Mouse (Mus musculus) intestine, postnatal 0 days (tissue): Measurements from ENCODE around the gene Fscn2. TPM values are rescaled to one million over a fixed set of nuclear protein-coding genes. Genes with fewer than 3 reads are reported as not detected.
"Not testable (repeated sequence)": the region's sequence is repeated elsewhere in the genome, so short reads cannot be mapped to it uniquely, and the experiment has no call there.

Experiments
- ATAC-seq: fragments of 200-750 bp; cut with Nextera tagmentation; 2 replicates; pipeline ENCODE4 v1.8.0; 2017; ENCODE audit warnings: mild to moderate bottlenecking, moderate TSS enrichment, moderate library complexity
- H3K27ac ChIP-seq: fragments of 300-500 bp; sonication (generic); 2 replicates; pipeline ENCODE4 v1.5.1; 2014; ENCODE audit warnings: mild to moderate bottlenecking, low read depth, low read length, moderate library complexity
- H3K27me3 ChIP-seq: fragments of 300-500 bp; sonication (generic); replicated peaks from 2 replicates; pipeline ENCODE4 v1.6.1; 2014; ENCODE audit warnings: low read length, mixed read lengths; ENCODE audit not compliant: control insufficient read depth, insufficient read depth
- H3K36me3 ChIP-seq: fragments of 300-500 bp; sonication (generic); 2 replicates; pipeline ENCODE4 v1.6.1; 2014; ENCODE audit warnings: mild to moderate bottlenecking, moderate library complexity; ENCODE audit not compliant: control insufficient read depth, insufficient read depth
- H3K4me1 ChIP-seq: fragments of 300-500 bp; sonication (generic); replicated peaks from 2 replicates; pipeline ENCODE4 v1.6.1; 2014; ENCODE audit warnings: antibody characterized with exemption, low read length, mixed read lengths; ENCODE audit not compliant: control insufficient read depth, insufficient read depth
- H3K4me2 ChIP-seq: fragments of 300-500 bp; sonication (generic); replicated peaks from 2 replicates; pipeline ENCODE4 v1.6.1; 2014; ENCODE audit warnings: low read depth, mild to moderate bottlenecking, moderate library complexity
- H3K4me3 ChIP-seq: fragments of 300-500 bp; sonication (generic); 2 replicates; pipeline ENCODE4 v1.5.1; 2014; ENCODE audit warnings: low read depth, low read length
- H3K9ac ChIP-seq: fragments of 300-500 bp; sonication (generic); 2 replicates; pipeline ENCODE4 v1.6.1; 2014; ENCODE audit warnings: mild to moderate bottlenecking, low read depth, low read length
- H3K9me3 ChIP-seq: fragments of 300-500 bp; sonication (generic); 2 replicates; pipeline ENCODE4 v1.6.1; 2016; ENCODE audit warnings: mixed run types; ENCODE audit not compliant: control insufficient read depth
- CTCF ChIP-seq: sonication (generic); IDR thresholded peaks from 2 replicates; pipeline ENCODE4 v1.5.1; 2016; ENCODE audit warnings: low read depth, mild to moderate bottlenecking, control low read depth, antibody characterized with exemption, moderate library complexity
- WGBS: fragments of 180-500 bp; shearing (Covaris S2); extraction: QIAGEN DNeasy Blood & Tissue Kit; methylation state at CpG from one replicate; pipeline ENCODE4 v1.1.7; 2014; 5-methylcytosine and 5-hydroxymethylcytosine counted together
- polyA plus RNA-seq: library from polyadenylated mRNA; unstranded; fragments of >200 nt; fragmentation: Nextera tagmentation; extraction: Ambion mirVana; gene quantifications from 2 replicates; pipeline ENCODE4 v1.2.1, GENCODE M21; 2015

Gene Fscn2
- polyA plus RNA-seq, 1 experiment from 2014 or later = 0.16 TPM

DNA sequence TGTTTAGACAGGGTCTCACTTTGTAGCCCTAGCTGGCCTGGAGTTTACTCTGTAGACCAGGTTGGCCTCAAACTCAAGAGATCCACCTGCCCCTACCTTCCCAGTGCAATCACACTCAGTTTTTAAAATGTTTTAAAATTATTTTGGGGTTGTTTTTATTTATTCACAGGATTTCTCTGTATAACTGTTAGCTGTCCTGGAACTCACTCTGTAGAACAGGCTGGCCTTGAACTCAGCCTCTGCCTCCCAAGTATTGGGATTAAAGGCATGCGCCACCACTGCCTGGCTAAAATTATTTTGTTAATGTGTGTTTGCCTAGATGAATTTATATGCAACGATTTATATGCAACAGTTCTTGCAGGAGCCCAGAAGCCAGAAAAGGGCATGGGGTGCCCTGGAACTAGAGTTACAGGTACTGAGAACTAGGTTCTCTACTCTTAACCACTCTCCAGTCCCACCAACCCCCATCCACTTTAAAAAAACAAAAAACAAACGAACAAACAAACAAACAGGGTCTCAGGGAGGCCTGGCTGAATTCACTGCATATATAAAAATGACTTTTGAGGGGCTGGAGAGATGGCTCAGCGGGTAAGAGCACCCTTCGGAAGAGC is 16.9 kb upstream of the Fscn2 start:
- no peak for ATAC-seq
- 45% methylated on average over 5 of the region's 5 CpGs for WGBS
- H3K9ac ChIP-seq = no peak overlapping the region
- no peak for TF ChIP-seq CTCF
- peak overlapping the region; percentile 24 for H3K27ac ChIP-seq
- H3K9me3 ChIP-seq = no peaks in the 10 kb centered on the region
- peaks cover 14% of the 10 kb centered on the region for H3K36me3 ChIP-seq
- no peaks in the 10 kb centered on the region for H3K4me1 ChIP-seq
- H3K4me3 ChIP-seq = no peak overlapping the region
- H3K4me2 ChIP-seq = peak overlapping the region; percentile 48; the same call in 1 of the 2 replicates
- H3K27me3 ChIP-seq = no peaks in the 10 kb centered on the region

DNA sequence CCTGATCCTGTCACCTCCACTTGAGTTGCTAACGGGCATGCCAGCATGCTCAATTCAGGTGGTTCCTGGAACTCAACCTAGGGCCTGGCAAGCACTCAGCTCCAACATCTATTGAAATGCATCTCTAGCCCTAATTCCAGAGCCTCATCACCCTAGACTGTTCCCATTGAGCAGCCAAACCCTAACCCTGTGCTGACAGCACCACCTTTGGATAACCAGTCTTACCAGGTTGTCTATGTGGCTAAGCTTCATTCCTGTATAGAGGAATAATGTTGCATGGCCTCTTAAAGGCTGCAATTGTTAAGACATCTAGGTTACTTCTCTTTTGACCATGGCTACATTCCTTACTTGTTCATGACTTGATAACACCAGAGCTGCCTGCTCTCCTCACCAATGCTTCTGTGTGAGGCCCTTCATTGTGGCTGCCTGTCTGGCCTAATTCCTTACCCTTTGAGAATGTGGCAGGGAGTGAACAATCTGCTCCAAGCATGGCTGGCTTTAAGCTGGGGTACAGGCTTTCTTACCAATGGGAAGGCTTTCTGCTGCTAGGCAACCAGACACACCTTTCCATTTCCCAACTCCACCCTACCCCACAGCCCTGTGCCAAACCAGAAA is 16.2 kb upstream of the Fscn2 start:
- no peaks in the 10 kb centered on the region for H3K4me1 ChIP-seq
- ATAC-seq = no peak
- H3K27ac ChIP-seq = no peak overlapping the region
- peak overlapping the region; percentile 48 for H3K4me2 ChIP-seq
- H3K36me3 ChIP-seq = peaks cover 14% of the 10 kb centered on the region
- peak overlapping the region; percentile 27; the same call in 1 of the 2 replicates for H3K4me3 ChIP-seq
- H3K9me3 ChIP-seq = no peaks in the 10 kb centered on the region
- H3K27me3 ChIP-seq = no peaks in the 10 kb centered on the region
- 13% methylated on average over 1 of the region's 1 CpGs for WGBS
- TF ChIP-seq CTCF = no peak
- peak overlapping the region; percentile 37; the same call in 1 of the 2 replicates for H3K9ac ChIP-seq

DNA sequence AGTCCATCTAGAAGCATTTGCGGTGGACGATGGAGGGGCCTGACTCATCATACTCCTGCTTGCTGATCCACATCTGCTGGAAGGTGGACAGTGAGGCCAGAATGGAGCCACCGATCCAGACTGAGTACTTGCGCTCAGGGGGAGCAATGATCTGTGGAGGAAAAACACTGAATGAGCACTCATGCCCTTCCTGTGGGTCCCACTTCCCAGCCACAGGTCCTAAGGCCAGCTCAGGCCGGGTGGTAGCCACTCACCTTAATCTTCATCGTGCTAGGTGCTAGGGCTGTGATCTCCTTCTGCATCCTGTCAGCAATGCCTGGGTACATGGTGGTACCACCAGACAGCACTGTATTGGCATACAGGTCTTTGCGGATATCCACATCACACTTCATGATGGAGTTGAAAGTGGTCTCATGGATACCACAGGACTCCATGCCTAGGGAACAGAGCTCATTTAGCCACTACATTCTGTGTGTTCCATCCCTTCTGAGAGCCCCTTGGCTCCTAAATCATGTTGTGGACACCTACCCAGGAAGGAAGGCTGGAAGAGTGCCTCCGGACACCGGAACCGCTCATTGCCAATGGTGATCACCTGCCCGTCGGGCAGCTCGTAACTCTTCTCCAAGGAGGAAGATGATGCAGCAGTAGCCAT is 14.8 kb upstream of the Fscn2 start:
- not testable (repeated sequence) for H3K27me3 ChIP-seq, H3K9me3 ChIP-seq, ATAC-seq, H3K4me1 ChIP-seq
- WGBS = 25% methylated on average over 11 of the region's 13 CpGs
- Histone ChIP-seq H3K27ac (peak overlapping the region; percentile 28; the same call in 1 of the 2 replicates), H3K9ac (peak overlapping the region; percentile 40; the same call in 1 of the 2 replicates), H3K36me3 (peaks cover 14% of the 10 kb centered on the region), H3K4me2 (peak overlapping the region; percentile 67), H3K4me3 (peak overlapping the region; percentile 48)

DNA sequence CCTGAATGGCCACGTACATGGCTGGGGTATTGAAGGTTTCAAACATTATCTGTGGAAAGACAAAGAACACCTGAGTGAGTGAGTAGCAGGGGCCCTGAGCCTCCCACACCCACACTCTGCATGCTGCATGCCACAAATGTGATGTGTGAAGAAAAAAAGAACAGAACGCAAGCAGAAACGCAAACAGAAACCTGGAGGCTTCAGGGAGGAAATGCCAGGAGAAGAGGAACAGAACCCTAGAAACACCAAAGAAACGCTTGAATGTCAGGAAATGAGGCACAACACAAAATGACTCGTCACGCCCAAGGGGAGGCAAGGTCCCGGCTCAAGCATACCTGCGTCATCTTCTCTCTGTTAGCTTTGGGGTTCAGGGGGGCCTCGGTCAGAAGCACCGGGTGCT is 14.0 kb upstream of the Fscn2 start:
- peak overlapping the region; percentile 80 for H3K4me2 ChIP-seq
- no peaks in the 10 kb centered on the region; the same call in 1 of the 2 replicates for H3K4me1 ChIP-seq
- H3K4me3 ChIP-seq = peak overlapping the region; percentile 91
- no peaks in the 10 kb centered on the region for H3K9me3 ChIP-seq
- peaks cover 14% of the 10 kb centered on the region for H3K36me3 ChIP-seq
- no peak for TF ChIP-seq CTCF
- no peaks in the 10 kb centered on the region for H3K27me3 ChIP-seq
- H3K27ac ChIP-seq = no peak overlapping the region
- no peak for ATAC-seq
- H3K9ac ChIP-seq = peak overlapping the region; percentile 100
- 2% methylated on average over 10 of the region's 10 CpGs for WGBS

DNA sequence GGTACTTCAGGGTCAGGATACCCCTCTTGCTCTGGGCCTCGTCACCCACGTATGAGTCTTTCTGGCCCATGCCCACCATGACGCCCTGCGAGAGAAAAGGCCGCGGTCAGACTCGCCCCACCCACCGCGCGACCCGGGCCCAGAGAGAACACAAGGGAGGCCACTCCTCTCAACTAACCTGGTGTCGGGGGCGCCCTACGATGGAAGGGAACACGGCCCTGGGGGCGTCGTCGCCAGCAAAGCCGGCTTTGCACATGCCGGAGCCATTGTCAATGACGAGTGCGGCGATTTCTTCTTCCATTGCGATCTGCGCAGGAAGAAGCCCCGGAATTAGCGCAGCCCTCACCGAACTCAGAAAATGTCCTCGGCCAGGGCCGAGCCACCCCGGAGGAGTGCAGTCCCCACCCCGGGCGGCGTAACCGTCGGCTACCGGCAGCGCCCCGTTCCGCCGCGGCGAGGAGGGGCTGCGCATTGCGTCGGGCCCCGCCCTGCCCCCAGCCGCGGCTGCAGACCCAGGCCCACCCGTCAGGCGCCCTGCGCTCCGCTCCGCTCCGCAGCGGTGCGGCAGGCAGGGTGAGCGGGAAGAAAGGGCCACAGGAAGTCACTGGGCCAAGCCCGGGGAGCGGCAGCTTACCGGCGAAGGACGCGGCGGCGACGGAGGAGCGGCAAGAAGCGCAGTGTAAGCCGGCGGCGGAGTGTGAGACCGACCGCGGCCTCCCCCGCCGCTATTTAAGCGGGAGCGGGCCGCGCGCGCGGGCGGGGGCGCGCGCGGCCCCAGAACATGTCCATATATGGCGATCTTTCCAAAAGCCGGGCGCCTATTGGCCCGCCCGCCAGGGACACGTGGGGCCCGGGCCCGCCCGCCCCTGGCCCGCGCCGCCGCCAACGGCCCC is 13.3 kb upstream of the Fscn2 start, which contains the start of gene Actg1:
Actg1 (minus strand) TSS at position 752 of the 893 bp plus-strand sequence.
- Histone ChIP-seq H3K9me3 (no peaks in the 10 kb centered on the region), H3K36me3 (peaks cover 14% of the 10 kb centered on the region), H3K4me2 (peak within 1 kb of the TSS; percentile 80), H3K4me3 (peak within 1 kb of the TSS; percentile 91), H3K4me1 (no peaks in the 10 kb centered on the region; the same call in 1 of the 2 replicates), H3K9ac (peak within 1 kb of the TSS; percentile 100), H3K27me3 (no peaks in the 10 kb centered on the region), H3K27ac (peak within 1 kb of the TSS; percentile 99)
- peak; percentile 67 for ATAC-seq
- TF ChIP-seq CTCF = no peak
- WGBS = 4% methylated on average over 75 of the region's 103 CpGs
